Mouse (Mus musculus): ENCODE data around the gene Magea10.

Magea10 gene

DNA sequence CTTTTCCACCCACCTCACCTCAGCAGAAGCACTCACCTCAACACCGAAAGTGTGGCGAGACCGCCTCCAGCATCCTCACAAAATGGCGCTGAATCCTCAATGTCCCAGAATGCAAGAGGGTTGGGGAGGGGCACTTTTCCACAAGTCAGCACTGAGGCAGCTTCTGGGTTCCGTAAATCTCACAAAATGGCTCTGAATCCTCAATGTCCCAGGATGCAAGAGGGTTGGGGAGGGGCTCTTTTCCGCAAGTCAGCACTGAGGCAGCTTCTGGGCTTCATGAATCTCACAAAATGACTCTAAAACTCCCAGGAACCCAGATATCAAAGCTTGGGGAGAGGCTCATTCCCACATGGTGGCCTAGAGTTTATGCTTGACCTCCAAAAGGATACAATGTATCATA lies at the start of gene Magea10:
Magea10 (minus strand) TSS at position 101 of the 400 bp plus-strand sequence.
- ATAC-seq (ENCODE audit: insufficient number of reproducible peaks, low FRiP score, low TSS enrichment) = no peak

DNA sequence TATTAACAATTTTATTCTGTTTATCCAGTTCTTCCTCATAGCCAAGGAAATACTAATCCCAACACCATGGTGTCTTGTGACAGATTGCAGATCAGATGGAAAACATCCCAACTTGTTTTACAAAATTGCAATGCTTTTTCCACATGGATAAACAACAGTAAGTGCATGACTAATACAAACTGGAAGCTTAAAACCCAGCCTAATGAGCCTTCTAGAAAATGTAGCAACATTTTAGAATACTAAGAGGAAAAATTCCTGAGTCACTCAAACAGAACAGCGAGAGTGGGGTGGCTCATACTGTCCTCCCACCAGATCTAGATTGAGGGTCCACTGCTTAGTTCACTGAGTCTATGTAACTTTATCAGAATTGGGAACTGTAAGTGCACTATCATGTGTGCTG lies 4.7 kb downstream of the Magea10 start:
- no peak for ATAC-seq (ENCODE audit: insufficient number of reproducible peaks, low FRiP score, low TSS enrichment)

All from cerebellum, adult (tissue).